ENCODE assay signal across 9 mouse cellular contexts in the genomic region with DNA sequence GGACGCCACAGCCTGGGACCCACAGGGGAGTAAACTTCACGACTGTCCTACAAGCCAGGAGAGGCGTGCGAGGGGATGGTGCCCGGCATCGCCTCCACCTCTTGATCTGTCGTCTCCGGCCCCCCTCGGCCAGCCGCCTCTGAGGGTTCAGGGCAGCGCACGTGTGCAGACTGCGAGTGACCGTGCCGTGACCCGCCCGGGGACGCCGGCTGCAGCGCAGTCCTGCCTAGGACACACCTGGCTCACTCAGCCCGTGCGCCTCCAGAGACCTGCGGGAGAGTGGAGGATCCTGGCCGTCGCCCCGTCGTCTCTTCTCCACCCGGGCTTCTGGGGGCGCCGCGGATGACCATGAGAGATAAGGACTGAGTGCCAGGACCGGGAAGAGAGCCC. TPM values are rescaled to one million over a fixed set of nuclear protein-coding genes. Genes with fewer than 3 reads are reported as not detected.
A peak's percentile ranks its signal among the peaks of the same experiment; 100 is the strongest.
DNase-seq lines count a peak whose midpoint lies in the region; ATAC-seq and TF ChIP-seq lines count a peak whose summit lies in the region.
"Had no signal": no experiment of that assay in that cellular context is flagged by ENCODE, and none has a peak within 500 bp of the region (broad histone marks: within the 10 kb centered on the region; RNA-seq: fewer than 3 reads in every experiment).

No protein-coding gene starts in this region.

- H3K27me3 ChIP-seq in embryonic facial prominence, embryonic 15.5 days, result peaks cover 37% of the 10 kb centered on the region
- peaks cover 26% of the 10 kb centered on the region for H3K27me3 ChIP-seq in hindbrain, embryonic 16.5 days (replicated peaks; ENCODE audit: control insufficient read depth, insufficient read depth, low read length)
- H3K27me3 ChIP-seq in midbrain, embryonic 12.5 days, result peaks cover 71% of the 10 kb centered on the region

- H3K4me2 ChIP-seq in embryonic facial prominence, embryonic 15.5 days (replicated peaks), result peak overlapping the region; percentile 90
- peak overlapping the region; percentile 84 for H3K4me2 ChIP-seq in hindbrain, embryonic 16.5 days (ENCODE audit: low read length)
- peak overlapping the region; percentile 71 for H3K4me2 ChIP-seq in midbrain, embryonic 12.5 days (replicated peaks)

- no peak for ATAC-seq in embryonic facial prominence, embryonic 15.5 days (ENCODE audit: insufficient number of reproducible peaks, low FRiP score, low TSS enrichment, low read depth)
- peak; percentile 24 for ATAC-seq in hindbrain, embryonic 16.5 days
- peak; percentile 38 for ATAC-seq in midbrain, embryonic 12.5 days (ENCODE audit: low FRiP score, low read depth)

- H3K9me3 ChIP-seq in embryonic facial prominence, embryonic 15.5 days (replicated peaks), result no peaks in the 10 kb centered on the region
- H3K9me3 ChIP-seq in hindbrain, embryonic 16.5 days (ENCODE audit: control insufficient read depth, low read length), result no peaks in the 10 kb centered on the region
- H3K9me3 ChIP-seq in midbrain, embryonic 12.5 days, result no peaks in the 10 kb centered on the region

- under 1% methylated on average over 32 of the region's 32 CpGs for WGBS in embryonic facial prominence, embryonic 15.5 days
- WGBS in hindbrain, embryonic 16.5 days, result under 1% methylated on average over 21 of the region's 32 CpGs
- 1% methylated on average over 32 of the region's 32 CpGs for WGBS in midbrain, embryonic 12.5 days

- no peak overlapping the region for H3K27ac ChIP-seq in left cerebral cortex, adult 2 months
- peak overlapping the region; percentile 34; the same call in 1 of the 2 replicates for H3K27ac ChIP-seq in embryonic facial prominence, embryonic 15.5 days (replicated peaks)
- no peak overlapping the region for H3K27ac ChIP-seq in hindbrain, embryonic 16.5 days (ENCODE audit: low read depth, low read length)
- H3K27ac ChIP-seq in midbrain, embryonic 12.5 days (replicated peaks), result no peak overlapping the region
- H3K27ac ChIP-seq: macrophage had no signal

- peak overlapping the region; percentile 40 for H3K9ac ChIP-seq in embryonic facial prominence, embryonic 15.5 days
- peak overlapping the region; percentile 64 for H3K9ac ChIP-seq in hindbrain, embryonic 16.5 days (ENCODE audit: low read depth, low read length)
- H3K9ac ChIP-seq in midbrain, embryonic 12.5 days (replicated peaks), result peak overlapping the region; percentile 34; the same call in 1 of the 2 replicates

- no peak for TF ChIP-seq CTCF in left cerebral cortex, adult 2 months (IDR thresholded peaks at IDR 0.05)

- DNase-seq in left cerebral cortex, adult 2 months (ENCODE audit: extremely low spot score in 1 of 2, low spot score in 2 of 2), result no peak
- DNase-seq in left cerebral cortex, postnatal 36 days (ENCODE audit: low spot score in 2 of 2), result no peak
- DNase-seq in left cerebral cortex, postnatal 25 days (ENCODE audit: low spot score in 2 of 2), result no peak
- no peak for DNase-seq in right cerebral cortex, postnatal 10 days (ENCODE audit: low spot score in 2 of 2)
- DNase-seq in gastrocnemius, adult 18-20 months (ENCODE audit: low spot score), result no peak

- peaks cover 43% of the 10 kb centered on the region for H3K4me1 ChIP-seq in embryonic facial prominence, embryonic 15.5 days
- peaks cover 23% of the 10 kb centered on the region for H3K4me1 ChIP-seq in hindbrain, embryonic 16.5 days (ENCODE audit: control insufficient read depth, insufficient read depth, low read depth, low read length)
- H3K4me1 ChIP-seq in midbrain, embryonic 12.5 days, result peaks cover 29% of the 10 kb centered on the region

- intact Hi-C loops in left cerebral cortex, adult 2 months (cut with DNase I), result loop anchor here (5.0 kb wide), 1 partner anchor 182 kb away; a partner anchor contains a TSS
- intact Hi-C loops in left cerebral cortex, postnatal 36 days (cut with DNase I), result no loop called here
- intact Hi-C loops in left cerebral cortex, postnatal 25 days (cut with DNase I), result loop anchor here (10.0 kb wide), 1 partner anchor 279 kb away; no protein-coding TSS in a partner anchor

- H3K4me3 ChIP-seq in left cerebral cortex, adult 2 months, result peak overlapping the region; percentile 41
- peak overlapping the region; percentile 54 for H3K4me3 ChIP-seq in embryonic facial prominence, embryonic 15.5 days (replicated peaks)
- H3K4me3 ChIP-seq in hindbrain, embryonic 16.5 days (ENCODE audit: low read length), result peak overlapping the region; percentile 49
- peak overlapping the region; percentile 50 for H3K4me3 ChIP-seq in midbrain, embryonic 12.5 days

- no peaks in the 10 kb centered on the region for H3K36me3 ChIP-seq in embryonic facial prominence, embryonic 15.5 days
- no peaks in the 10 kb centered on the region for H3K36me3 ChIP-seq in hindbrain, embryonic 16.5 days (ENCODE audit: control insufficient read depth, insufficient read depth, low read length)
- no peaks in the 10 kb centered on the region for H3K36me3 ChIP-seq in midbrain, embryonic 12.5 days

RNA-seq across cellular contexts. Expression of a gene that starts 0.5 kb away (rescaled TPM):
- 10 to 100 TPM in 1 of 2 experiments, 1 to 10 TPM in 1; 8.9 to 10.8 TPM for total RNA-seq in left cerebral cortex, adult 2 months (2021)
- 10 to 100 TPM in 1 of 2 experiments, 1 to 10 TPM in 1; 6.5 to 11.8 TPM for total RNA-seq in left cerebral cortex, postnatal 36 days (2021)
- polyA plus RNA-seq in embryonic facial prominence, embryonic 15.5 days (2015; fragmentation: Nextera tagmentation; extraction: Ambion mirVana), result 5.1 and 5.2 TPM in 2 replicates
- 3.1 and 4.2 TPM in 2 replicates for polyA plus RNA-seq in hindbrain, embryonic 16.5 days (2015; fragmentation: Nextera tagmentation; extraction: Ambion mirVana)
- polyA plus RNA-seq in midbrain, embryonic 12.5 days (2016; fragmentation: Nextera tagmentation; extraction: Ambion mirVana), result 2.5 and 3.1 TPM in 2 replicates
- 10 to 100 TPM in 1 of 2 experiments, 1 to 10 TPM in 1; 8.3 to 12.4 TPM for total RNA-seq in left cerebral cortex, postnatal 25 days (2021)
- 10 to 100 TPM in 1 of 2 experiments, 1 to 10 TPM in 1; 8.6 to 10.5 TPM for total RNA-seq in gastrocnemius, adult 18-20 months (2021)
- polyA plus RNA-seq: macrophage had no signal
